Mouse (Mus musculus) bone marrow, adult 2 months (tissue): ENCODE measurements around the gene Hpse.

Source experiments
- CTCF ChIP-seq: fragments of 200-500 bp; IDR thresholded peaks from 2 replicates; pipeline ENCODE4 v1.5.1; 2011; ENCODE audit warnings: low read length, control low read depth; ENCODE audit not compliant: control insufficient read depth, insufficient read depth
- POLR2A ChIP-seq: fragments of 200-500 bp; IDR thresholded peaks from 2 replicates; pipeline ENCODE4 v1.6.1; 2011; ENCODE audit warnings: low read depth, mild to moderate bottlenecking, control low read depth, low read length, borderline replicate concordance; ENCODE audit not compliant: control insufficient read depth

DNA sequence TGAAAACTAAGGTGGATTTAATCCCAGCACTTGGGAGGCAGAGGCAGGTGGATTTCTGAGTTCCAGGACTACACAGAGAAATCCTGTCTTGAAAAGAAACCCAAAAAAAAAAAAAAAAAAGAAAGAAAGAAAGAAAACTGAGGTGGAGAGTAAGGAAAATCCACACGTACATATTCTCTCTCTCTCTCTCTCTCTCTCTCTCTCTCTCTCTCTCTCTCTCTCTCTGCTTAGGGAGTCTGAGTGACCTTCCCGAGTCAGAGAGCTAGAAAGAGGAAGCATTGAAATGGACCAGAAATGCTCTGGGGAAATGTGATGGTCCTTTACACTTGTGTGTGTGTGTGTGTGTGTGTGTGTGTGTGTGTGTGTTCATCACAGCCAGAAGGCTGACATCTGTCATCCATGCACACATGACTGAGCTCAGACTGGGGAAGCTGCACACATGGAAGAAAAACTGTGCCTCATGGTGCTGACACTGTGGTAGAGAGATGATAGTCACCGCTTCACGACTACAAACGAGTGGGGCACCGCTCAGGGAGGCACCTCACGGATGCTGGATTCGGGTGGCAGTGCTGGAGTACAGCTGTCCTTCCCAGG lies 84.5 kb downstream of the Hpse start:
- TF ChIP-seq CTCF: no peak
- TF ChIP-seq POLR2A: no peak
